Mouse (Mus musculus): ENCODE results near the gene Gadd45gip1.

Gene Gadd45gip1

DNA sequence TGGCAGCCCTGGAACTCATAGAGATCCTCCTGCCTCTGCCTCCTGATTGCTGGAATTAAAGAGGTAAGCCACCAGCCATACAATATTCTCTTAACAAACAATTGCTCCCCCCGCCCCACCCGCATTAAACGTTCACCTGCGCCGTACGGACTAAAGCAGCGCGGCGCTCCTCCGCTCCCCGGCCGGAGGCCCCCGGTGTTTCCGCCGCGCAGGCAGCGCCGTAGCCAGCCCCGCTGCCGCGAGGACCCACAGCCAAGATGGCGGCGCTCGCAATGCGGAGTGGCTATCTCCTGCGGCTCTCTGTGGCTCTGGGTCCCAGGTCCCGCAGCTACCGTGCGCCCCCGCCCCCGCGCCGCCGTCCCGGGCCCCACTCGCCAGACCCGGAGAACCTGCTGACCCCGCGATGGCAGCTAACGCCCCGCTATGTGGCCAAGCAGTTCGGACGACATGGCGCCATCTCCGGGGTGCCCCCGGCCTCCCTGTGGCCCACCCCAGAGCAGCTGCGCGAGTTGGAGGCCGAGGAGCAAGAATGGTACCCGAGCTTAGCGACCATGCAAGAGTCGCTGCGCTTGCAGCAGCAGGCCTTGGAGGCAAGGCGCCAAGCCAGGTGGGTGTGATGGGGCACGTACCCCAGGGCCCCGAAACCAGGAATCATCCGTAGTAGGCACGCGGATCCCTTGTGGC, 854 bp downstream of the Gadd45gip1 start:
- DNase-seq (ENCODE audit: low read depth, low spot score), result no peak

DNA sequence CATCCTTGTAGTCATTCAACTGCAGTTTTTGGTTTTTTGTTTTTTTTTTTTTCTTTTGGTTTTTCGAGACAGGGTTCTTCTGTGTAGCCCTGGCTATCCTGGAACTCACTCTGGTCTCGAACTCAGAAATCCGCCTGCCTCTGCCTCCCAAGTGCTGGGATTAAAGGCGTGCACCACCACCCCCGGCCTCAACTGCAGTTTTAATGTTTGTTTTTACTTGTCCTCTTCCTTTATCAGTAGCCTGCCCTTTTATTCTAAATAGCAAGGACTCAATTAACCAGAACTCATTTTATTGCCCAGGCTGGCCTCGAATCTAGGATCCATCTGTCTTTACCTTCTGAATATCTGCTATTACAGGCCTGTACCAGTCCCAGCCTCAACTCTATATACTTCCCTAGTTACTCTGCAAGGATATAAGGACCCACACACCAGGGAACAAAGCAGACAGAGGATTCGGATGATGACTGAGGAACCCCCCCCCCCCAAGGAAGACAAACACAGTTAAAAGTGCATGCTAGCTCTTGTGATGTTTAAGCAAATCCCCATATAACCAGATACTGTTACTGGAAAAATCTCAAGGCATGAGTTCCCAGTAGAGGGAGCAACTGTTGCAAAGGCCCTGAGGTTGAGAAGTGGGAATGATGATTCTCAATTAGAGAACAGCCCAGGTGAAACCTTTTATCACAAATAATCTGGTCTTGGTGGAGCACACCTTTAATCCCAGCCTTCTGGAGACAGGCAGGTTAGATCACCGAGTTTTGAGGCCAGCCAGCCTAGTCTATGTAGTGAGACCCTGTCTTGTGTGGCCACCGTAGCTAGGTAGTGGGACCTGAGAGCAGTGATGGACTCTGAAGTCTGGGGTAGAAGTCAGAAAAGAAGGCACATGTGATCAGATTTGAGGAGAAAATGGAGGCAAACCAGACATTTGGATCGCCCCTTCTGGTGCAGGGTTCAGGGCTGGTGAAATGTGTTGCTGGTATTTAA, 1.7 kb downstream of the Gadd45gip1 start:
- no peak for DNase-seq (ENCODE audit: low read depth, low spot score)

DNA sequence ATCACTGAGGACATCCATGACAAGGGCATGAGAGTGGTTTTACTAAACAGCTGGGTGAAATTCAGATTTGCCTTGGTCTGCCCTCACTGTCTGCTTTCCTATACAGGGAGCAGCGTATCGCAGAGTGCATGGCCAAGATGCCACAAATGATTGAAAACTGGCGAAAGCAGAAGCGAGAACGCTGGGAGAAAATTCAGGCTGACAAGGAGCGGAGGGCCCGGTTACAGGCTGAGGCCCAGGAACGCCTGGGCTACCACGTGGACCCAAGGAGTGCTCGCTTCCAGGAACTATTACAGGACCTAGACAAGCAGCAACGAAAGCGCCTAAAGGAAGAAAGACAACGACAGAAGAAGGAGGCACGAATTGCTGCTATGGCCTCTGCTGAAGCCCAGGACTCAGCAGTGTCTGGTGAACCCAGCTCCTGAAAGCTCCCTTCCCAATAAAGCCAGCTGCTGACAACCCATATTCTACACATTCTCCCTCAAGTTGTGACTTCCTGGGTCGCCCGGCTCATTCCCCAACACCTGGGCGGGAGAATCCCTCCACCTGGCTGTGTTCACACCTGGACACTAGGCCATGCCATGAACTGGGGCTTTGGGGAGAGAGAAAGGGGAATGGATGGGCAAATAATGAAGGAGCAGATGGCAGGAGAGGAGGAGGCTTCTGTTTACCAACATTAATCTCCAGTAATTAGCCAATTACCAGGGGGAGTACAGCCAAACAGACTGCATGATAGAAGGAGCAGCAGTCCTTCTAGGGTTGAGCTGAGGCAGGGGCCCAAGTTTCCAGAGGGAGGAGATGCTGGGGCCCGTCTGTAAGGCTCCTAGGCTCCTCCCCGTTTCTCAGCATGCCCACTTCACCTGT, 2.9 kb downstream of the Gadd45gip1 start:
- DNase-seq (ENCODE audit: low read depth, low spot score), result no peak

DNA sequence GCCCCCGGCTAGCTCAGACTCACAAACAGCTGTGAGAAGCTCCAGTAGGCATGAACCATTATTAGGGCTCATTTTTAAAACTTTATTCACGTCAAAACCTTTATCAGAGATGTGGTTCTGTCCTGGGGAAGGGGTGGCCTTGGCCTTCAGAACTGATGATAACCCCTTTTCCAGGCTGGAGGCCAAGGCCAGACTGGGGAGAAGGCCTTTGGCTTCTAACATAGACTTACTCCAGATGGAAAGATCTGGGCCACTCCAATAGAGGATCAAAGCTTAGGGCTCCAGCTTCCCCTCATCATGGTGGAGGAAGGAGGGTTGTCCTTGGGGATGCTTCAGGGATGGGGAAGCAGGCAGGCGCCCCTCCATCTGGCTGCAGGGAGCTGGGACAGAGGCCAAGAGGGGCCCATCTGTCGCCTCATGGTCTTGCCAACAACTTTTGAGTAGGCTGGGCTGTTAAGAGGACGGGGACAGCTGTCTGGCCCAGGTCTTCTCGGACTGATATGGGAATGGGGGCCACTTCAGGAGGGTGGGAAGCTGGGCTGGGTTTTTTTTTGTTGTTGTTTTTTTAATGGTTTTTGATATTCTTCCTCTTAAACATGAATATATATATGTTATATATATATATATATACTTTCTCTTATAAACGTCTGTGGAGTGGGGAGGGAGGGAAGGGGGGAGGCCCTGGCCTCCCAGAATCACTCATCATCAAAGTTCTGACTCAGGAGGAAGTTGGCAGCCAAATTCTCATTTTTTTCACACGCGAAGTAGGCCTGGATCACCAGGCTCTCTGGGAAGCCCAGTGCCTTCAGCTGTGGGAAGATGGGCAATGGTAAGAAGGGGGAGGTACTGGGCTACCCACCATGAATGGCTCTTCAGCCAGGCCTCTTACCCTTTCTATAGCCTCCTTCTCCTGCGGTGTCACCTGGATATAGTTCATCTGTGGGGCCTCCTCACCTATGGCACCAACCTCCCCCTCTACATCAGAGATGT, 3.8 kb downstream of the Gadd45gip1 start:
- DNase-seq (ENCODE audit: low read depth, low spot score), result no peak

DNA sequence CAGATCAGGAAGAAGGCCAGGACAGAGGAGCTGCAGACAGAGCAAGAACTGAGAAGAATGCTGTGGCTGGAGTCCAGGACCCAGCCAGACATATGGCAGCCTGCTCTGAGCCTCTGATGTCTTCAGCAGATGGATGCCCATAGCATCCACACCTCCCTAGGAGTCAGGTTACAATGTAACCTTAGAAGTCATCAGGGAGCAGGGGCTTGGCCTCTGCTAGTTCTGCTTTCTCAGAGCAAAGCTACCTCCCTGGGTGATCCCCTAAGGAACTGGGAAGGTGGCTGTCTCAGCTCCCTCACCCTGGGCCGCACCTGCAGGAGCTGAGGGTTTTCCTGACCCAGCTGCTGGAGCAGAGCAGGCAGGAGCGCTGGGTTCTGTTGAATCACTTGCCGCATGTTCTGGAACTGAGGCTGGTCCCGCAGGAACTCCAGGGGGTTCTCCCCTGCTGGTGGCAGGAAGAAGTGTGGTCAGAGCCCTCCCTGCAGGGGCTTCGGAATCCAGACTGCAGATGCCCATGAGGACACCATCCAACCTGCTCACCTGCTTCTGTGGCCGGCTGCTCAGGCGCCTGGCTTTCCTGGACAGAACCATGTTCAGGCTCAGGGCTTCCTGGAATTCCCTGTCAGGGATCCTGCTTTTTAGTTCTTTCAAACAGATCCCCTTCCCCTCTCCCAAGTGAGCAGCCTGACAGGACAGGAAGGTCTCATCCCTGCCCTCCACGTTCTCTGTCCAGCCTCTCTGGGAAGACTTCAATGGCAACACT, 6.0 kb downstream of the Gadd45gip1 start:
- DNase-seq (ENCODE audit: low read depth, low spot score), result peak; percentile 50

DNA sequence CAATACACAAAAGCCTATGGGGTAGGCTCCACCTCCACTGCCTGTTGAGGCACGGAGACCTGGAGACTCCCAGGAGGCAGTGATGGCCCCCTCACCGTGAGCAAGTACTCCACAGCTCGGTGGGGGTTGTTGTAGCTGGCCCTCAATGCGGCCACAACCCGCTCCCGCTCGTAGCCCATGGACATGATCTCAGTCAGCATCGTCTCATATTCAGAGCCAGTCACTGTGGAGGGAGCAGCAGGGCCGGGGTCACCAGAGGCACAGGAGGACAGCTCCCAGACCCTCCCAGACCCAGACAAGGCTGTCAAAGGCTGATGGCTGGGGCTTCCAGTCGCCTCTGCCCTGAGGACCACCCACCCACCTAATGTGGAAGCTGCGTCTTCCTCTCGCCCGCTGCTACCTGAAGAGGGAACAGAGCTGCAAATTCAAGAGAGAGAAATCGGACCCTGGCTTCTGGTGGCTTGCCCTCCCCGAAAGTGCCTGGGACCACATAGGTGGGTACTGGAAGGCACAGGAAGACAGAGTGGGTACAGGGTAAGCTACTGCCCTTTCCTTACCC, 6.7 kb downstream of the Gadd45gip1 start:
- DNase-seq (ENCODE audit: low read depth, low spot score), result no peak

DNA sequence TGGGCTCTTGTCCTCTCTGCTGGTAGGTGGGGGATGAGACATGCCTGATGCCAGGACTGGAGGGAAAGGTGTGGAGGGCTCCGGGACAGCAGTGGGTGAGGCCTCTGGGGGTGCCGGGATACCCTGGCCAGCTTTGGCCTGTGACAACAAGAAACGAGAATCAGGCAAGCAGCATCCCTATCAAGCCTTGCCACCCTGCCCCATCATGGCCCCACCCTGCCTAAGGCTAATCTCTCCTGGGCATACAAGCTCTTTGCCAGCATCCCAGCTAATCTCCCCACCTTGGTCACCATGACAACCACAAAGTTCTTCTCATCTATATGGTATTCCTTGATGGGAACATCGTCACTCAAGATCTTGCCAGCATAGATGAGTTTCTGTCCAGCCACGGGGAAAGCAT, 7.2 kb downstream of the Gadd45gip1 start:
- DNase-seq (ENCODE audit: low read depth, low spot score), result no peak

DNA sequence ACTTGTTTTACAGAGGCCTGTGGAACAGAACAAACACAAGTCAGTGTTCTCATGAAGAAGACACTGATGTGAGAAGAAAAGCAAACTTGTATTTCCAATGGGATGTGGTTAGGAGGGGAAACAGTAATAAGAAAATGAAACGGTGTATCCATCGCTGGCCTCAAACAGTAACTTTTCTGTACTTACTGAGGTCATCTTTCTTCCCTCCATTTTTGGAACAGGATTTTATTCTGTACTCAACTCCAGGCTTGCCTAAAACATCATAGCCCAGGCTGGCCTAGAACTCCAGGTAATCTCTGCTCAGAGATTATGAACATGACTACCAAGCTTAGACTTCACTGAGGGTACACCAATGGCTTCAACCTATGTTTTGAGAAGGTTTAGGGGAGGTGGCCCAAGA, 8.1 kb downstream of the Gadd45gip1 start:
- no peak for DNase-seq (ENCODE audit: low read depth, low spot score)

DNA sequence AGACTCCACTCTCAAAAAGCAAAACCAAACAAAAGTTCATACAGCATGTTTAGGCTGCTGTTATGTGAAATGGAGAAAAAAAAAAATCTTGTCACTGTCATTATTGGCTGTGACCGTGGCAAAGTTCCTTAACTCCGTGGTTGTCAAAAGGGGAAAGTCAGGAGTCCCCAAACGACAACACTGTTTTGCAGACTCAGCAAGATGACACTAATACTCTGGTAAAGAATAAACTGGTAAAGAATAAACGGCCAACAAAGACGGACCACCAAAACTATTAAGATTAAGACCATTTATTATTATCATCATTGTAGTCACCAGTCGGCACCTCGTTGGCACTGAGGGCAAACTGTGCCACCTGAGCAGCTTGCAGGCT, 8.5 kb downstream of the Gadd45gip1 start:
- no peak for DNase-seq (ENCODE audit: low read depth, low spot score)

DNA sequence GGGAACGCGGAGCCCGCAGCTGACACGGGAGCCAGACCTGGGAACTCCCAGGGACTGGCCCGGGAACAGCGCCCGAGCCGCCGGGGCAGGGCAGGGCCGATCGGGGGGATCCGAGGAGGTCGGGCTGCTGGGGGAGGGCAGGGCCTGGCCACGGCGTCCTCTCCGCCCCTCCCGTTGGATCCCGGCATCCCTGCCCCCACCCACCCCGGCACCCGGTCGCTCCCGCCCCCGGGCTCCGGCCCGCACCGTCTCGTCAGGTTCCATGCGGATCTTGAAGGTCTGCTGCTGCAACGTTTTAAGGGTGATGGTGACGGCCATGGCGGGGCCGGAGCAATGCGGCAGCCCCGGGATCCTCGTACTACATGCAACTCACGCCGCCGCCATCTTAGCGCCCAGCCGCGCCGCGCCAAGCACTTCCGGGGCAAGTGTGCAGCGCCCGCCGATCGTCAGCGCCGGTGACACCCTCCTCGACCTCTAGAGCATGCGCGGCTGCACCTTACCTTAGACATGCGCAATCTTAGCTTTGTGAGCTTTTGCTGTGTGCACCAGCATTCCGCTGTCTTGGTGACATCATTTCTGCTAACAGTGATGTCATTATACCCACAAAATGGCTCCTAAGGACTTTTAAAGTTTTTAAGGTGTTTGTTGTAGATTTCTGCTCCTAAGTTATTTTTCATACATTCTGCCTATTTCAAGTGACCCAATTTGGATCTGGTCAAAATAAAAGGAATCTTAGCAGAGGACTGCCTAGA, 9.1 kb downstream of the Gadd45gip1 start, which contains the start of gene Rad23a:
Gene Rad23a (minus strand): TSS at position 418 of the 752 bp plus-strand sequence.
- peak; percentile 91 for DNase-seq (ENCODE audit: low read depth, low spot score)

DNA sequence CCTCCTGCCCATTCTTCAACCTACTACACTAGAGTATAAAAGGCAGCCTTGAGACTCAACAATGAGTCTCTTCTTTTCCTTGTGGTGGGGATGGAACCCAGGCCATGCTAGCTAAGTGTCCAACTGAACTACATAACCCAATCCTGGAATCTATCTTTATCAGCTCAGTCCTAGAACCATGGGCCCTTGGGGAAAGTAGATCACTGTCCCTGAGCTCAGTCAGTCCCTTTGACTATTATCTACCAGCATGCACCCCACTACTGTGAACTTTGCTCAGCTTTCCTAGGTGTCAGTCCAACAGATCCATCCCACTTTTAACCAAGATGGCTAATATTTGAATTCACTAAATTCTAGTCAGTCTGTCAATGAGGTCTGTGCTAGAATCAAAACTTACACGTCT, 10.2 kb downstream of the Gadd45gip1 start:
- no peak for DNase-seq (ENCODE audit: low read depth, low spot score)

DNA sequence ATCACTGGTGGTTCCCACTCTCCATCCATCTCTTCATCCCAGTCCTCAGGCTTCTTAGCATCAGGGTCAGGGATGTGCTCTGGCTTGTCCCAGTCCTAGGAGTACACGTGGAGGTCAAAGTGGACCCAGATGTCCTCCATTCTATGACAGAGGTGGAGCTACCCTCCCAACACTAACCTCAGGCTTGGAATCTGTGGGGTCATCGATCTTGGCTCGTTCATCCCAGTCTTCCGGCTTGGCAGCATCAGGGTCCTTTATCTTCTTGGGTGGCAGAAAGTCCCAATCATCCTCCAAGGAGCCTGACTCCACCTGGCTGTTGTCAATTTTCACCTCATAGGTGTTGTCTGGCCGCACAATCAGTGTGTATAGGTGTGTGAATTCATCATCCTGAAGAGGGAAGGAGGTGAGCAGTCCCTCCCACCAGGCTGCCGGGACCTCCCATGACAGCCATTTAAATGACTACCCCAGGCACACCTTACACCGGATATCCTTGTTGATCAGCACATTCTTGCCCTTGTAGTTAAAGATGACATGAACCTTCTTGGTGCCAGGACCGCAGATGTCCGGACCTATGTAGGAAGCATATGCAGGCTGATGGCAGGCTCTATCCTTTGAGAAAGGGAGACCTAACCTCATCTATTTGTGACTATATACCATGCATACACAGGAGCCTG, 13.2 kb downstream of the Gadd45gip1 start:
- no peak for DNase-seq (ENCODE audit: low read depth, low spot score)

DNA sequence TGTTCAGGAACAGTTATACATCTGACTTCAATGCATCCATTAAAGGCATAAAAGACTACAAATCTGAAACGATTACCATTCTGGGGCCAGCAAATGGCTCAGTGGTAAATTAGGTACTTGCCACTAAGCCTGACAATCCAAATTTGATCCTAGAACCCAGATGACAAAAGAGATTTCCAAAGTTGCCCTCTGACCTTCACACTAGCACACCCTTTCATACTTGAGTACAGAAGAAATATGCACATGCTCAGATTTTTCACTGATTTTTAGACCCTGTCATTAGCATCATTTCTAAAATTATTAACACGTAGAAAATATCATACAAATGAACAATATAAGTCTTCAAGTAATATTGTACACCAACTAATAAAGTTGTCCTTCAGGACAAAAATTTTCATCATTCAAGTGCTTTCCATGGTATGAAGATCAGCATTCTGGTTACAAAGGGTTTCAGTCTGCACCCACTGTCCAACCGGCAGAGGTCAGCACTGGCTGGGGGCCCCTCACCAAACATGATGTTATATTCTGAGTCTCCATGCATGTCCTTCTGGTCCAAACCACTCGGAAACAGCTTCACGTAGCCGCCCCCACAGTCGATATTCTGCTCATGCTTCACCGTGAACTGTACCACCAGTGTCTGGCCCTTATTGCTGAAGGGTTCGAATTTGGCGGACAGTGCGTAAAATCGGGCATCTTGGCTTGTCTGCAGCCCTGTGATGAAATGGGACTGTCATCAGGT, 14.2 kb downstream of the Gadd45gip1 start:
- no peak for DNase-seq (ENCODE audit: low read depth, low spot score)

DNA sequence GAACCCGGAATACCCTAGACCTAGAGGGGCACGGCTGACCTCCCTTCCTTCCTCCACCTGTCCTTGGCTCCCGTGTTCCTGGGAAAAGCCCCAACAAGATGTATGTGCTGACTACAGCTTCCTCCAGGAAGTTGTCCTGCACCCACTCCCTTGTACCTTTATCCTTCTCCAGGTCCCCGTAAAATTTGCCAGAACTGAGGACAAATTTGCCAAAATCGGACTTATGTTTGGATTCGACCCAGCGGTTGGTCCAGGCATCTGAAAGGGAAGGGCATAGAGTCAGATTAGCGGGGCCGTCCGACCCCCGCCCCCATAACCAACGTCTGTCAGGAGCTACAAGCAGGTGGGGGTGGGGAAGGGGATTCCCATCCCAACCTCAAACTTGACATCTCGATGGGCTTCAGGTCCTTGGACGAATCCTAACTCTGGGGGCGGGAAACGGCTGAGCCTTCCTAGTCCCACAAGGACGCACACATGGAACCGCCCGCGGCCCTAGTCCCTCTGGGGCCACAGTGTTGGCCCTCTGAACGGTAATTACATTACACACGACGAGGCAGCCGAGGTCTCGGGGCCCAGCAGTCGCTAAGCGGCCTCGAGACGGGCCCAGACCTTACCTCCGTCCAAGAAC, 14.9 kb downstream of the Gadd45gip1 start:
- DNase-seq (ENCODE audit: low read depth, low spot score), result no peak

DNA sequence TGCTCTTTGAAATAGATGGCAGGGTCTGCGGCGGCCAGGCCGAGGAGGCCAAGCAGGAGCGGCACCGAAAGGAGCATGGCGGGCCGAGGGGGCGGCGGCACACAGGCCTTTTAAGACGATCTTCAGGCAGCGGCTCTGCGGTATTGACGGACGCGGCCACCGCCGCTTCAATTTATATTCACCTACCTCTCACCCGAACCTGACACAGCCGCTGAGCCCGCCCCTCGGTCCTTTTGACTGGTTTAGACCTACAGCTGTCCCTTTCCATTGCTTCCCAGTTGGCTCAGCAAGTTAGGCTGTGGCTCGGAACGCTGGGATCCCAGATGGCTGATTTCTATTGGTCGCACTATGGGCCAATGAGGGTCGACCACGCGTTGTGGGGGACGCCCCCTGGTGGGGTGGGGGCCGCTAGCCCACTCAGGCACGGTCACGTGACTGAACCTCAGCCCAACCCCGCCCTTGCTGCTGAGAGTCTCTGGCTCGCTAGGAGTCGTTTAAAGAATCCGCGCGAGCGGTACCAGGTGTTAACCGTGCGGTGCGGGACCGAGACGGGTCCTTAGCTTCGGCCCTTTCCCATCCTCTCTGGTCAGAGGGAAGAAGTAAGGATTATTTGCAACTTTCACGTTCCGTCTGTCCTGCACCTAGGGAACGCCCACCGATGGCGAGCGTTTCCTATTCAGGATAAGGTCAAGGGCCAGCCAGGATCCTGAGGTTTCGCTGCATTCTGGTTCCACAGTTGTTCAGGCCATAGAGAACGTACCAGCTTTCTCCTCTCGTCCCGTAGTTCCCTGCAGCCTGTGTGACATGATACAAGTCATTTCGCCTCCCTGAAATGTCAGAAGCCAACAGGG, 15.6 kb downstream of the Gadd45gip1 start, which contains the start of gene Calr:
Gene Calr (minus strand): TSS at position 213 of the 851 bp plus-strand sequence.
- DNase-seq (ENCODE audit: low read depth, low spot score), result peak; percentile 99
